Comparison of ENCODE assay signal across 8 mouse cellular contexts in the genomic region with DNA sequence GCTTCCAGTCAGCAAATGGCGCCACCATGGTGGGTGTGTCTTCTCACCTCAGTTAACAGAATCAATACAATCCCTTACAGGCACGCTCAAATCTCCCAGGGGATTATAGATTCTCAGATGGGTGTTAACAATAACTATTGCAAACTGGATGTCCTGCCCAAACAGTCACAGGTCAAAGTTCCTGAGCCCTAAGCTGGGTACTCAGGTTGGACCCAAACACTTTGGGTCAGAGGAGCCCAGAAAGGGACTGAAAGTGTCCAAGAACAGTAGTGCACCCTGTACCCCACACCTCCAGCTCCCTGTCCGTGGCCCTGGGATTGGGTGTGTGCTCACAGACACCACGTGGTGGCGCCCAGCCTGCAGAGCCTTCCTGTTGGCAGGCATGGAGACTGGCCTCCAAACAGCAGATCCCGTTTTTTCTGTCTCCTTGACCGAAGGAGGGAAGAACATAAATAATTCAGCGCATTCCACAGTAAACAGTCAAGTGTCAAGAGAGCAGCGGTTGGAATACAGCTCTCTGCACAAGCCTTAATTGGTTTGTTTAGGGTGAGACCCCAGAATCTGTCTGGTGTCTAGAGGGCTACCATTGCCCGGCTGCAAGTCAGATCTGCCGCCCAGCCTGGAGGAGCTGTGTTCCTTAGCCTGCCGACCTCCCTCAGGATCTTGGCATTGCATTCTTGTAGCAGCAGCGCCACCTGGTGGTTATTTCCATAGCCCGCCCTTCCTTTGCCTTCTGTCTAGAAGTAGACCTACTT. TPM values are rescaled to one million over a fixed set of nuclear protein-coding genes. Genes with fewer than 3 reads are reported as not detected.
DNase-seq lines count a peak whose midpoint lies in the region; ATAC-seq and TF ChIP-seq lines count a peak whose summit lies in the region.

No protein-coding gene starts in this region.

- no peaks in the 10 kb centered on the region for H3K9me3 ChIP-seq in embryonic facial prominence, embryonic 10.5 days
- no peaks in the 10 kb centered on the region for H3K9me3 ChIP-seq in limb, embryonic 12.5 days
- no peaks in the 10 kb centered on the region for H3K9me3 ChIP-seq in midbrain, embryonic 15.5 days

- H3K79me2 ChIP-seq in heart, adult 2 months (replicated peaks; ENCODE audit: control insufficient read depth, insufficient read depth, low read length) = no peaks in the 10 kb centered on the region

- H3K27ac ChIP-seq in embryonic facial prominence, embryonic 10.5 days (replicated peaks) = no peak overlapping the region; the same call in 1 of the 2 replicates
- H3K27ac ChIP-seq in heart, adult 2 months = no peak overlapping the region; the same call in 1 of the 2 replicates
- H3K27ac ChIP-seq in limb, embryonic 12.5 days = no peak overlapping the region
- peak overlapping the region; percentile 43; the same call in 1 of the 2 replicates for H3K27ac ChIP-seq in midbrain, embryonic 15.5 days

- TF ChIP-seq EP300 in heart, adult 2 months (IDR thresholded peaks at IDR 0.05; ENCODE audit: insufficient read depth, low read depth, low read length) = no peak

- TF ChIP-seq CTCF in heart, adult 2 months (IDR thresholded peaks at IDR 0.05) = peak; percentile 90

- no peak for TF ChIP-seq POLR2A in heart, adult 2 months (IDR thresholded peaks at IDR 0.05; ENCODE audit: insufficient read depth, low read depth, low read length)

- no peaks in the 10 kb centered on the region for H3K36me3 ChIP-seq in embryonic facial prominence, embryonic 10.5 days (replicated peaks)
- no peaks in the 10 kb centered on the region for H3K36me3 ChIP-seq in heart, adult 2 months (ENCODE audit: control insufficient read depth, insufficient read depth, low read length)
- no peaks in the 10 kb centered on the region for H3K36me3 ChIP-seq in limb, embryonic 12.5 days
- H3K36me3 ChIP-seq in midbrain, embryonic 15.5 days (replicated peaks) = no peaks in the 10 kb centered on the region

- intact Hi-C loops in heart, adult 2 months (cut with DNase I) = loop anchor here (1.0 to 5.0 kb wide), 4 partner anchors 97 to 326 kb away; no protein-coding TSS in a partner anchor

- peak overlapping the region; percentile 53 for H3K4me2 ChIP-seq in limb, embryonic 12.5 days
- peak overlapping the region; percentile 48 for H3K4me2 ChIP-seq in midbrain, embryonic 15.5 days

- peak; percentile 88 for DNase-seq in adrenal gland, postnatal 25 days
- peak; percentile 91 for DNase-seq in embryonic facial prominence, embryonic 10.5 days (ENCODE audit: low spot score)
- peak; percentile 83 to 90 for DNase-seq in heart, adult 2 months
- peak; percentile 79 to 92 for DNase-seq in kidney, adult 8-10 months
- peak; percentile 38 to 73 for DNase-seq in spleen, adult 18-20 months

- WGBS in embryonic facial prominence, embryonic 10.5 days = 15% methylated on average over 14 of the region's 14 CpGs
- WGBS in heart, adult 2 months = 15% methylated on average over 14 of the region's 14 CpGs
- 13% methylated on average over 14 of the region's 14 CpGs for WGBS in limb, embryonic 12.5 days
- 9% methylated on average over 14 of the region's 14 CpGs for WGBS in midbrain, embryonic 15.5 days

- peak; percentile 90 for ATAC-seq in limb, embryonic 12.5 days (ENCODE audit: insufficient number of reproducible peaks, insufficient read depth, low FRiP score, low TSS enrichment, low read depth)
- peak; percentile 89 for ATAC-seq in midbrain, embryonic 15.5 days (replicated peaks)
- no peak for ATAC-seq in inflammation-experienced regulatory T-cells, adult 6 months

- peak overlapping the region; percentile 45 for H3K4me3 ChIP-seq in embryonic facial prominence, embryonic 10.5 days
- H3K4me3 ChIP-seq in heart, adult 2 months = no peak overlapping the region
- peak overlapping the region; percentile 24 for H3K4me3 ChIP-seq in limb, embryonic 12.5 days (replicated peaks)
- peak overlapping the region; percentile 25 for H3K4me3 ChIP-seq in midbrain, embryonic 15.5 days

- no peaks in the 10 kb centered on the region for H3K27me3 ChIP-seq in embryonic facial prominence, embryonic 10.5 days (replicated peaks; ENCODE audit: low read depth, poor library complexity, severe bottlenecking)
- no peaks in the 10 kb centered on the region for H3K27me3 ChIP-seq in heart, adult 2 months (ENCODE audit: control insufficient read depth, insufficient read depth, low read length)
- H3K27me3 ChIP-seq in limb, embryonic 12.5 days = no peaks in the 10 kb centered on the region
- no peaks in the 10 kb centered on the region for H3K27me3 ChIP-seq in midbrain, embryonic 15.5 days (replicated peaks)

- peaks cover 11% of the 10 kb centered on the region for H3K4me1 ChIP-seq in embryonic facial prominence, embryonic 10.5 days
- H3K4me1 ChIP-seq in heart, adult 2 months (ENCODE audit: control insufficient read depth, insufficient read depth, low read length) = peaks cover 3% of the 10 kb centered on the region
- H3K4me1 ChIP-seq in limb, embryonic 12.5 days (replicated peaks) = 0 out of 2 replicates have a peak, but pooled peaks cover 6% of the 10 kb centered on the region
- H3K4me1 ChIP-seq in midbrain, embryonic 15.5 days = peaks cover 5% of the 10 kb centered on the region

- no peak overlapping the region for H3K9ac ChIP-seq in heart, adult 2 months (ENCODE audit: low read depth, low read length)
- H3K9ac ChIP-seq in limb, embryonic 12.5 days (replicated peaks) = 0 out of 2 replicates have a peak overlapping the region, but pooled peaks have one; percentile 1
- no peak overlapping the region for H3K9ac ChIP-seq in midbrain, embryonic 15.5 days

RNA-seq across cellular contexts. Expression of gene Zfp354c, which starts 58.4 kb away (rescaled TPM):
- total RNA-seq in adrenal gland, postnatal 25 days (2021) = 5.5 and 5.6 TPM in 2 replicates
- polyA plus RNA-seq in embryonic facial prominence, embryonic 10.5 days (2016; fragmentation: Nextera tagmentation; extraction: Ambion mirVana) = 33.3 and 34.1 TPM in 2 replicates
- total RNA-seq in heart, adult 2 months (2021) = 1 to 10 TPM; 2.9 to 4.1 TPM
- polyA plus RNA-seq in heart, adult 2 months (2012; rRNA removed) = 0.70 and 2.2 TPM in 2 replicates
- 56.1 and 61.0 TPM in 2 replicates for polyA plus RNA-seq in limb, embryonic 12.5 days (2016; fragmentation: Nextera tagmentation; extraction: Ambion mirVana)
- polyA plus RNA-seq in midbrain, embryonic 15.5 days (2015; fragmentation: Nextera tagmentation; extraction: Ambion mirVana) = 62.3 and 64.4 TPM in 2 replicates
- polyA plus RNA-seq in inflammation-experienced regulatory T-cells, adult 6 months (2017; shearing (Covaris generic)) = 1 to 10 TPM in 2 of 3 experiments, under 1 TPM in 1; 0.65 to 2.6 (median 1.4) TPM
